Mouse (Mus musculus) lung, embryonic 16.5 days (tissue): ENCODE results near the gene Grk5. TPM values are rescaled to one million over a fixed set of nuclear protein-coding genes. Genes with fewer than 3 reads are reported as not detected.
A peak's percentile ranks its signal among the peaks of the same experiment; 100 is the strongest.

ENCODE experiments used
- ATAC-seq: fragments of 200-750 bp; cut with Nextera tagmentation; 2 replicates; pipeline ENCODE4 v1.8.0; 2017; ENCODE audit warnings: low read depth, mild to moderate bottlenecking, moderate library complexity
- H3K27ac ChIP-seq: fragments of 300-500 bp; sonication (generic); 2 replicates; pipeline ENCODE4 v1.5.1; 2014; ENCODE audit warnings: mild to moderate bottlenecking, control low read depth, low read length
- H3K27me3 ChIP-seq: fragments of 300-500 bp; sonication (generic); 2 replicates; pipeline ENCODE4 v1.6.1; 2014; ENCODE audit warnings: low read depth, low read length, mixed read lengths; ENCODE audit not compliant: control insufficient read depth, insufficient read depth
- H3K36me3 ChIP-seq: fragments of 300-500 bp; sonication (generic); 2 replicates; pipeline ENCODE4 v1.6.1; 2014; ENCODE audit warnings: low read length; ENCODE audit not compliant: control insufficient read depth, insufficient read depth
- H3K4me1 ChIP-seq: fragments of 300-500 bp; sonication (generic); replicated peaks from 2 replicates; pipeline ENCODE4 v1.6.1; 2014; ENCODE audit warnings: low read length, mixed read lengths; ENCODE audit not compliant: control insufficient read depth, insufficient read depth
- H3K4me2 ChIP-seq: fragments of 300-500 bp; sonication (generic); 2 replicates; pipeline ENCODE4 v1.6.1; 2014; ENCODE audit warnings: low read depth, low read length, control low read depth
- H3K4me3 ChIP-seq: fragments of 300-500 bp; sonication (generic); 2 replicates; pipeline ENCODE4 v1.5.1; 2014; ENCODE audit warnings: mild to moderate bottlenecking, low read length, control low read depth
- H3K9ac ChIP-seq: fragments of 300-500 bp; sonication (generic); 2 replicates; pipeline ENCODE4 v1.6.1; 2014; ENCODE audit warnings: low read length, control low read depth
- H3K9me3 ChIP-seq: fragments of 300-500 bp; sonication (generic); 2 replicates; pipeline ENCODE4 v1.6.1; 2016; ENCODE audit warnings: low read length; ENCODE audit not compliant: control insufficient read depth
- WGBS: fragments of 180-500 bp; shearing (Covaris S2); extraction: QIAGEN DNeasy Blood & Tissue Kit; methylation state at CpG from one replicate; pipeline ENCODE4 v1.1.7; 2014; 5-methylcytosine and 5-hydroxymethylcytosine counted together
- polyA plus RNA-seq: library from polyadenylated mRNA; unstranded; fragments of >200 nt; fragmentation: Nextera tagmentation; extraction: Ambion mirVana; gene quantifications from 2 replicates; pipeline ENCODE4 v1.2.1, GENCODE M21; 2015

Grk5 gene
- polyA plus RNA-seq, 1 experiment from 2014 or later: 4.9 TPM

DNA sequence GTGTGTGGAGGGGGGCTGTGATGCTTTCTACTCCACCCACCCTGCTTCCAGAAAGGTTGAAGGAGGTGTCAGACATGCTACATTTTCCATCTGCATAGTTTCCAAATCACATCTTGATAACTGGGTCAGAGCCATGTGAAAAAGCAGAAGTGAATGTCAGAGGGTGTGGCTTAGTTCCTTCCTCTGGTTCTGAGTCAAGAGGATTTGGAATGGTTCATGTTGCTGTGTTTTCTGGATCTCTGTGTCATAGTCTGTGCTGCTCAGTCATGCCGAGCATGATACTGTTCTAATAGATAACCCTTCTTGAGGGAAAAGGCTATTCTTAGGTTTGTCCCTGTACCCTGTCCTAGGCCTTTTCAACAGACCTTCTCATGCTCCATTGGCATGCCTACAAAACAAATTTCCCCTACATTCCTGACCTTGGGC, 50.4 kb downstream of the Grk5 start:
- WGBS: 27% methylated on average over 1 of the region's 1 CpGs

DNA sequence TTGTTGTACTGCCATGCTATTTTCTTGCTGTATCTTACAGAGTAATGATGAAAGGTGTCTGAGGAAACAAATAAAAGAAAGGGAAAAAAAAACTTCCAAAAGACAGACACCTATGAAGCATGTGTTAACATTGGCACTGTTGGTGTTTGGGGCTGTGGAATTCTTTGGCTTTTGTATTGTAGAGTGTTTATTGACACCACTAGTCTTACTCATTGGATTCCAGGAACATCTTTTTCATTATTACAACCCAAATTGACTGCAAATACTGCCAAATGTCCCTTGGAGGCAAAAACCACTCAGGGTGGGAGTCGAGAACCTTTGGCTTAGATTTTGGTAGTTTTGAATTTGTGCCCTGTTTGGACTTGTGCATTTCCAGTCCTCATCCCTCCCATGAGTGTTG, 51.3 kb downstream of the Grk5 start:
- WGBS: 83% methylated on average over 1 of the region's 1 CpGs
- Histone ChIP-seq H3K9ac (no peak overlapping the region), H3K36me3 (no peaks in the 10 kb centered on the region), H3K4me1 (peaks cover 9% of the 10 kb centered on the region), H3K27me3 (no peaks in the 10 kb centered on the region), H3K27ac (no peak overlapping the region), H3K4me3 (no peak overlapping the region), H3K9me3 (no peaks in the 10 kb centered on the region), H3K4me2 (no peak overlapping the region)
- no peak for ATAC-seq

More for the DNA sequence above, 50.4 kb downstream of the Grk5 start:
- Histone ChIP-seq H3K27me3 (no peaks in the 10 kb centered on the region), H3K9me3 (no peaks in the 10 kb centered on the region), H3K4me2 (no peak overlapping the region), H3K4me1 (peaks cover 7% of the 10 kb centered on the region), H3K9ac (no peak overlapping the region), H3K27ac (peak overlapping the region; percentile 19), H3K36me3 (no peaks in the 10 kb centered on the region), H3K4me3 (no peak overlapping the region)
- ATAC-seq: peak; percentile 88

DNA sequence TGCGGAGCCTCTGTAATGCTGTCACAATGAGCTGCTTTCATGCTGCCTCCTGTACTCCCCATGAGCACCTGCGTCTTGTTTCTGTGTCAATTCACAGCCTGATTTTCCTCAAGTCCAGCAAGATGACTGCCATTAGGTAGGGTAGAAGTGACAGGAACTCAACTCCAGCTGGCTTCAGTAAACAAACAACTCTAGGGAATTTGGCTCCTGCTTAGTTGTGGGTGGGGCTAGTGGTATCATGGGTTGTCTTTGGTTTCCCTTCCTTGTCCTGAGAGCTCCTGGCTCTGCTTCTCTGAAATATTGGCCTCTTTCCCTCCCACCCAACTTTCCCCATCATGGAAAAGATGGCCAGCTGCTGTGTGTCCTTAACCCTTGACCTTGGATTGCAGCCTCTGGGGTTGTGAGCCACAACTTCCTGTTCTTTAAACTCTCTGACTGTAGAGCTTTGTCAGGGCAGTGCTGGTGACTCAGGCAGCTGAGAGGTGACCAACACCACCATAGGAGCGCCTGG, 56.3 kb downstream of the Grk5 start:
- peak; percentile 91 for ATAC-seq
- no peak overlapping the region for H3K9ac ChIP-seq
- no peaks in the 10 kb centered on the region for H3K9me3 ChIP-seq
- WGBS: 45% methylated on average over 3 of the region's 3 CpGs
- H3K4me3 ChIP-seq: no peak overlapping the region
- H3K36me3 ChIP-seq: no peaks in the 10 kb centered on the region
- H3K27ac ChIP-seq: peak overlapping the region; percentile 92
- H3K4me1 ChIP-seq: peaks cover 26% of the 10 kb centered on the region
- H3K4me2 ChIP-seq: 0 out of 2 replicates have a peak overlapping the region, but pooled peaks have one; percentile 9
- no peaks in the 10 kb centered on the region for H3K27me3 ChIP-seq

DNA sequence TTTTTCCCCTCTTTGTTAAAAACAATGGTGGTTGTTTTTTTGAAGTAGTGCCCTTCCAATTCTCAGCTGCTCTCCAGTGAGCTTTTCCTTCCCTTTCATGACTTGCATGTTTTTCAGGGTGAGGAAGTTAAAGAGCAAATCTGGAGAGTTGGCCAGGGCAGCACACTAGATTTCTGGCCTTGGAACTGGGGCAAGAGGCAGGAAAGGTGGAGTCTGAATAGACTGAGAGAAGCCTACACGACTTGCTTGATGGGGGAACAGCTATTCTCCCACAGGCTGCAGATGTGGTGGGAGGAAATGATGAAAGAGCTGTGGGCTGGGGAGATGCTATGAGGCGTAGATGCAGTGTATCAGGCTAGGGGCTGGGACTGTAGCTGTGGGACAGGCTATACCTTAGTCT, 57.1 kb downstream of the Grk5 start:
- Histone ChIP-seq H3K4me2 (no peak overlapping the region), H3K4me3 (no peak overlapping the region), H3K36me3 (no peaks in the 10 kb centered on the region), H3K27me3 (no peaks in the 10 kb centered on the region), H3K4me1 (peaks cover 26% of the 10 kb centered on the region), H3K9me3 (no peaks in the 10 kb centered on the region), H3K27ac (peak overlapping the region; percentile 92), H3K9ac (no peak overlapping the region)
- peak; percentile 43 for ATAC-seq
- 38% methylated on average over 2 of the region's 2 CpGs for WGBS

DNA sequence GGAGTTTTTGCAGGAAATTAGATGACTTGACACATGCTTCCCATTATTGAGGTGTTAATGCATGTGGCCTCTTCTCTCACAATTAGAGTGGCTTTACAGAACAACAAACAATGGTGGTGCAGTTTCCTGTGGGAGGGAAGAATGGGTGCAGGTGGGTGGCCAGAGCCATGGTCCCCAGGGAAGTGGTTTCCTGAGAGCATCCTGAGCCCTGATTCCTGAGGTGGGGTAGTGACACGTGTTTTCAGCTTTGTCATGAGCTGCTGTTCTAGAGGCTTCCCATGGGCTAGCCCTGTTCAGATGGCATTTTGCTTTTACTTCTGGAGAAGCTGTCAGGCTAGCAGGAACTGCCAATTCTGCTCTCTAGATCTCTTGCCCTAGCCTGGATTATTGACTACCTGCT, 59.4 kb downstream of the Grk5 start:
- Histone ChIP-seq H3K36me3 (no peaks in the 10 kb centered on the region), H3K4me3 (no peak overlapping the region), H3K4me2 (no peak overlapping the region), H3K9me3 (no peaks in the 10 kb centered on the region), H3K27me3 (no peaks in the 10 kb centered on the region), H3K27ac (peak overlapping the region; percentile 61), H3K4me1 (peaks cover 29% of the 10 kb centered on the region), H3K9ac (no peak overlapping the region)
- 22% methylated on average over 1 of the region's 1 CpGs for WGBS
- no peak for ATAC-seq

DNA sequence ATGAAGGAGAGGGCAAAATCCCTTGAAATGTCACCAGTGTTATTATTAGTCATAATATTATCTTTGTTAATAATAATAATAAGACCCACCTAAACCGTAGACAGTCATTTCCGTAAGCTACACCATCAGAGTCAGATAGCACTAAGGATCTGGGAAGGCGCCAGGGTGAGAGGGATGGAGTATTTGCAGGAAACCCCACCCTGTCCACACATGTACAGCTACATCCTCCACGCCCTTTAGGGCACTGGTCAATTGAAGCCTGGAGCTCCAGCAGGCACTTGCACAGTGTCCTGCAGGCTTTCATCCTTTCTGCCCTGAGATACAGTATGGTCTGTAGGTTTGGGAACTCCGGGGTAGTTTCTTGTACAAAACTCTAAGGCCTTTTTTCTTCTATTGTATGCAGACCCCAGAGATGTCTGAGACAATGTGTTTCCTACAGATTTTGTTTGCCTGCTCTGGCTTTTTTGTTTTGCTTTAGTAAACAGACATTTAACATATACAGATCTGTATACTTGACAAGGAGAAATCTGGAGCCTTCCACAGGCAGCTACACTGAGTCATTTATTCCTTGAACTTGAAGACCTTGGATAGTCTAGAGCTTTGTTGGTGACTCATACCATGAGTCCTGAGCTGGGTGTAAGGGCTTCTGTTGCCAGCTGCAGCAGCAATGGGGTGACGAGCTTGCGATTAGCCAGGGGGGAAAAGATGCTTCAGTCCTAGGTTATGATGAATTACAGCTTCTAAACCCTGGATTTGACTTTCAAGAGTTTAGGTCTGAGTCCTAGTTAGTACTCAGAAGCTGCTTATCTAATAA, 60.7 kb downstream of the Grk5 start:
- ATAC-seq: peak; percentile 45
- Histone ChIP-seq H3K27me3 (no peaks in the 10 kb centered on the region), H3K4me3 (no peak overlapping the region), H3K9ac (no peak overlapping the region; the same call in 1 of the 2 replicates), H3K27ac (peak overlapping the region; percentile 61), H3K4me1 (peaks cover 29% of the 10 kb centered on the region), H3K36me3 (no peaks in the 10 kb centered on the region), H3K4me2 (no peak overlapping the region), H3K9me3 (no peaks in the 10 kb centered on the region)
- 60% methylated on average over 7 of the region's 7 CpGs for WGBS

DNA sequence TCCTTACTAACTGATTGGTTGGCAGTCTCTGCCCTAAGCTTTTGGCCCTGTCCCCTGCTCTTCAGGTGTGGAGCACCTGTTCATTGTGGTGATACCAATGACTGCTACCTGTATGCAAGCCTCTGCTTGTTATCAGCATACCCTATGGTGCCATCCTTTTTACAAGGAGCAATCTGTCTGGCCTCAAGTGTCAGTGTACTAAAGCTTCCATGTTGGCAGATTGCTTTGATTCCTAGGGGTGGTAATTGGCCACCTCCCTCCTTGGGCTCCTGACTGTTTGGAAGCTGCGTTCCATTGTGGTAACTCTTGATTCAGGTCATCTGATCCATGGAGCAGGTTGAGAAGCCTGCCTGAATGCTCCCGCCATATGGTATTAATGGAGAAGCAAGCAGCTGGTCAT, 65.6 kb downstream of the Grk5 start:
- Histone ChIP-seq H3K27ac (no peak overlapping the region), H3K4me2 (no peak overlapping the region), H3K27me3 (no peaks in the 10 kb centered on the region), H3K4me1 (peaks cover 11% of the 10 kb centered on the region), H3K4me3 (no peak overlapping the region), H3K9me3 (no peaks in the 10 kb centered on the region), H3K36me3 (no peaks in the 10 kb centered on the region), H3K9ac (no peak overlapping the region)
- no peak for ATAC-seq
- WGBS: 83% methylated on average over 2 of the region's 2 CpGs

DNA sequence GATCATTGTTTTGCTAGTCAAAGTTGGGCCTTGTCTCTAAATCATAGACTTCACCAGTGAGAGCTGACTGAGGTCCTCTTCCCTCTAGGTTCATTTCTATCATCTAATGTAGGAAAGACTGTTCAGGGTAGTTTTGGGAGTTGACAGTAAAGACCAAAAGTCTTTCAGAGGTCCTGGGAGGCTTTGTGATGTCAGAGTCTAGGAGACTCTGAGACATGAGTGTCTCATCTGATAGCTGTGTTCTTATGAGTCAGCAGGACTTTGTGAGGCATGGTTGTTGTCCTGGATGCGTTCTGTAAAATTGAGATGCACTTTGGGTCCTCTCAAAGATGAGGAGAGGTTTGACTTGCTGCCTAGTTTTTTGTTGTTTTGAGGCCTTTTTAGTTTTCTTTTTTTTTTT, 66.2 kb downstream of the Grk5 start:
- Histone ChIP-seq H3K36me3 (no peaks in the 10 kb centered on the region), H3K9ac (no peak overlapping the region), H3K9me3 (no peaks in the 10 kb centered on the region), H3K27ac (no peak overlapping the region), H3K27me3 (no peaks in the 10 kb centered on the region), H3K4me2 (no peak overlapping the region), H3K4me1 (peaks cover 7% of the 10 kb centered on the region), H3K4me3 (no peak overlapping the region)
- ATAC-seq: no peak
- 69% methylated on average over 1 of the region's 1 CpGs for WGBS

DNA sequence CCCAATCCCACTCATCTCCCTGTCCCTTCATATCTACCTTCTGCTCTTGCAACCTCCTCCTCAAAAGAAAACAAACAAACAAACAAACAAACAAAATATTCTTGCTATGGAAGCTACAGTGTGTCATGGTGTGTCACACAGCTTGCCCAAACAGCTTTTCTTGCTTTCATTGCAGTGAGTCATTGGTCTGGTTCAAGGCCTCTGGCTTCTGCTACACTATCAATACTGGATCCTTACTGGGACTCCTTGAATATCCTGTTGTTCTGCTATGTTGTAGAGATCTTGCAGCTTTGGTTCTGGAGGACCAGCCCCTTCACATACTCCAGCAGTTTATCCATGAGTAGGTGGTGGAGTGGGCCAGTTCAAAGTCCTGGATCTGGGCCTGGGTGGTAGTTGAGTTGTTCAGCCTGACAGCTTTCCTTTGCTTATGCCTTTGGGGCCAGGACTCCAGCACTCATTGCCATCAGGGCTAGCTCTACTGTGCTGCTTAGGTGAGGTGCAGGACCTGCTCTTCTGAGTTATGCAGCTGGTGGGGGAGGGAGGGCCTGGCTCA, 66.7 kb downstream of the Grk5 start:
- Histone ChIP-seq H3K27me3 (no peaks in the 10 kb centered on the region), H3K4me2 (no peak overlapping the region), H3K9ac (no peak overlapping the region), H3K36me3 (no peaks in the 10 kb centered on the region), H3K4me1 (peaks cover 7% of the 10 kb centered on the region), H3K4me3 (no peak overlapping the region), H3K27ac (no peak overlapping the region), H3K9me3 (no peaks in the 10 kb centered on the region)
- peak; percentile 46 for ATAC-seq
